Mouse (Mus musculus) liver, embryonic 14.5 days (tissue): ENCODE results near the gene Rps19bp1. TPM values are rescaled to one million over a fixed set of nuclear protein-coding genes. Genes with fewer than 3 reads are reported as not detected.
A peak's percentile ranks its signal among the peaks of the same experiment; 100 is the strongest.

Experiments used
- ATAC-seq: fragments of 200-750 bp; cut with Nextera tagmentation; 2 replicates; pipeline ENCODE4 v1.8.0; 2017; ENCODE audit warnings: moderate number of reproducible peaks, mild to moderate bottlenecking, moderate library complexity; ENCODE audit not compliant: insufficient read depth
- DNase-seq, 3 experiments: peaks; one replicate each; pipeline ENCODE4 v3.0.0-alpha.2; 2012 to 2013; ENCODE audit warnings: low read depth in 3 of 3, low spot score in 3 of 3
- H3K27ac ChIP-seq: fragments of 300-500 bp; sonication (generic); 2 replicates; pipeline ENCODE4 v1.5.1; 2014; ENCODE audit warnings: moderate library complexity, mild to moderate bottlenecking, control low read depth, inconsistent platforms
- H3K27me3 ChIP-seq: fragments of 300-500 bp; sonication (generic); 2 replicates; pipeline ENCODE4 v1.6.1; 2014; ENCODE audit warnings: mild to moderate bottlenecking, low read length, moderate library complexity; ENCODE audit not compliant: control insufficient read depth, insufficient read depth
- H3K36me3 ChIP-seq: fragments of 300-500 bp; sonication (generic); replicated peaks from 2 replicates; pipeline ENCODE4 v1.6.1; 2014; ENCODE audit warnings: low read depth; ENCODE audit not compliant: control insufficient read depth, insufficient read depth
- H3K4me1 ChIP-seq, 2 experiments: fragments of 200-500 bp in 1 of 2; fragments of 300-500 bp in 1 of 2; sonication (generic) in 1 of 2; replicated peaks; 2 replicates each; pipeline ENCODE4 v1.6.1; 2012 to 2014; ENCODE audit warnings: antibody characterized with exemption in 1 of 2, inconsistent platforms in 1 of 2, low read length in 1 of 2; ENCODE audit not compliant: control insufficient read depth in 2 of 2, insufficient read depth in 2 of 2
- H3K4me2 ChIP-seq: fragments of 300-500 bp; sonication (generic); 2 replicates; pipeline ENCODE4 v1.6.1; 2014; ENCODE audit warnings: low read depth, mild to moderate bottlenecking, control low read depth, moderate library complexity
- H3K4me3 ChIP-seq, 2 experiments: fragments of 200-500 bp in 1 of 2; fragments of 300-500 bp in 1 of 2; sonication (generic) in 1 of 2; 2 replicates each; pipeline ENCODE4 v1.5.1; 2012 to 2014; ENCODE audit warnings: low read depth in 2 of 2, low read length in 2 of 2, mild to moderate bottlenecking in 2 of 2, control low read depth in 1 of 2, inconsistent platforms in 1 of 2, moderate library complexity in 1 of 2; ENCODE audit not compliant: insufficient read depth in 1 of 2
- H3K9ac ChIP-seq: fragments of 300-500 bp; sonication (generic); replicated peaks from 2 replicates; pipeline ENCODE4 v1.6.1; 2014; ENCODE audit warnings: mild to moderate bottlenecking, control low read depth, moderate library complexity
- H3K9me3 ChIP-seq: fragments of 300-500 bp; sonication (generic); 2 replicates; pipeline ENCODE4 v1.6.1; 2016; ENCODE audit warnings: low read length, mixed read lengths; ENCODE audit not compliant: control insufficient read depth
- CTCF ChIP-seq: IDR thresholded peaks from 2 replicates; pipeline ENCODE4 v1.5.1; 2016; ENCODE audit warnings: antibody characterized with exemption, low read depth, control low read depth
- EP300 ChIP-seq: IDR thresholded peaks from 2 replicates; pipeline ENCODE4 v1.6.1; 2016; ENCODE audit warnings: antibody characterized with exemption, low read depth
- WGBS: fragments of 180-500 bp; shearing (Covaris S2); extraction: QIAGEN DNeasy Blood & Tissue Kit; methylation state at CpG from one replicate; pipeline ENCODE4 v1.1.7; 2014; ENCODE audit not compliant: insufficient replicate concordance; 5-methylcytosine and 5-hydroxymethylcytosine counted together
- polyA plus RNA-seq, 2 experiments: library from polyadenylated mRNA; depleted of rRNA in 1 of 2; stranded (reverse) in 1 of 2; unstranded in 1 of 2; fragments of >200 nt; fragmentation: Nextera tagmentation in 1 of 2; extraction: Ambion mirVana in 1 of 2; gene quantifications; 2 replicates each; pipeline versions ENCODE4 v1.2.1 to v1.2.3; 2012 to 2014

Rps19bp1 gene
- polyA plus RNA-seq, 2 experiments = 25.6 to 30.0 TPM

GRCm38 (mm10) chr15:80289436-80289835 is 25.3 kb upstream of the Rps19bp1 start:
- H3K4me3 ChIP-seq = no peak overlapping the region
- no peak overlapping the region for H3K9ac ChIP-seq
- WGBS = 6% methylated on average over 10 of the region's 10 CpGs
- ATAC-seq = no peak; the same call in 1 of the 2 replicates
- H3K27ac ChIP-seq = no peak overlapping the region
- H3K4me2 ChIP-seq = no peak overlapping the region
- H3K9me3 ChIP-seq = no peaks in the 10 kb centered on the region
- H3K4me1 ChIP-seq = no peaks in the 10 kb centered on the region
- no peak for TF ChIP-seq EP300
- TF ChIP-seq CTCF = peak; percentile 79
- H3K27me3 ChIP-seq = peaks cover 46% of the 10 kb centered on the region
- H3K36me3 ChIP-seq = no peaks in the 10 kb centered on the region
- DNase-seq = peak; percentile 47 to 61 (median 50)

- peaks cover 46% of the 10 kb centered on the region for H3K27me3 ChIP-seq
- H3K4me1 ChIP-seq = no peaks in the 10 kb centered on the region
- H3K4me3 ChIP-seq = no peak overlapping the region
- 6% methylated on average over 23 of the region's 23 CpGs for WGBS
- no peak for TF ChIP-seq EP300
- TF ChIP-seq CTCF = no peak
- no peaks in the 10 kb centered on the region for H3K9me3 ChIP-seq
- no peaks in the 10 kb centered on the region for H3K36me3 ChIP-seq
- no peak overlapping the region for H3K27ac ChIP-seq
- no peak overlapping the region for H3K9ac ChIP-seq
- ATAC-seq (no peak), DNase-seq (no peak)
- H3K4me2 ChIP-seq = no peak overlapping the region
Observed at GRCm38 (mm10) chr15:80288036-80288435, 23.9 kb upstream of the Rps19bp1 start.

DNA sequence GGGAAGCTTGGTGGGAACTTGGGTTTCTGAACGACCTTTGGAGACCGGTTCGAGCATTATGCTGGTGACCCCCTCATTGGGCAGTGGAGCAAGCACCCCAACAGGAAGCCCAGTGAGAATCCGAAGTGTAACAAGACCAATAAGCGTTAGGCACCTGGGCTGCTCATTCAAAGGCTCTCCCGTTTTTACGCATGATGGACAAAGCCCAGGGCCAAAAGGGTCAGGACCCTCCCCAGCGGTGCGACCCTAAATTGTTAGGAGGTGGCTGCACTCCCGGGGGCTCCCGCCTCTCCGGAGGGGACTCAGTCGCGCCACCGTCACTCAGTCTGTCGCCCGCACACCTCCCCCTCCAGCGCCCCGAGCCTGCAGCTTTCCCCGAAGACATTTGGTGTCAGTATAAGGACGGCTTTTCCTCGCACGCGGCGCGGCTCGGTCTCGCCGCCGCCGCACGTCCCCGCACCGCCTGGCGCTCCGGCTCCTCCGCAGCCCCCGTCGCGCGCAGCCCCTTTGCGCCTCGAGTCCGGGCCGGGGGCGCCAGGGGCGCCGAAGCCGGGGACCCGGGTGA is 22.8 kb upstream of the Rps19bp1 start, which contains the start of gene Cacna1i:
Gene Cacna1i, plus strand, starts transcription at position 388 of the 565 bp plus-strand sequence.
- DNase-seq = no peak
- no peak within 1 kb of the TSS for H3K9ac ChIP-seq
- no peaks in the 10 kb centered on the region for H3K4me1 ChIP-seq
- no peaks in the 10 kb centered on the region for H3K9me3 ChIP-seq
- no peaks in the 10 kb centered on the region for H3K36me3 ChIP-seq
- no peak for ATAC-seq
- no peak within 1 kb of the TSS for H3K4me2 ChIP-seq
- no peak within 1 kb of the TSS for H3K27ac ChIP-seq
- H3K27me3 ChIP-seq = peaks cover 46% of the 10 kb centered on the region
- H3K4me3 ChIP-seq = no peak within 1 kb of the TSS
- TF ChIP-seq EP300 (no peak), CTCF (no peak)
- WGBS = 3% methylated on average over 48 of the region's 50 CpGs

- ATAC-seq = no peak
- 15% methylated on average over 6 of the region's 6 CpGs for WGBS
Observed at GRCm38 (mm10) chr15:80280646-80281045, 16.5 kb upstream of the Rps19bp1 start.

DNA sequence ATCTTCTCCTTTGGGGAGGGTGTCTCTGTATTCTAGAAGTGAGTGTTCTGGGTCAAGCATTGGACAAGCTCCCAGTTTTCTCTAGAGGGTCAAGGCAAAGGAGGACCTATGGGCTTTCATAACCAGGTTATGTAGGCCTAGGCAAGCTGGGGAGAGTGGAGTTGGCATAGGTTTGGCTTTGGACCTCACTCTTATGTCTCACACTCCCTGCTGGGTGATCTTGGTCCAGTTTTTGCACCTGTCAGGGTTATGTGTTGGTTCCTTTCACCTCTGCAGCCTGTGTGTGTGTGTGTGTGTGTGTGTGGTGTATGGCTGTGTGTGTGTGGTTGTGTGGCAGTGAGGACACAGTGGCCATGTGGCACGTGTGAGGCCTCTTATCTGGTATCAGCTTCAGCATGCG is 14.9 kb upstream of the Rps19bp1 start:
- TF ChIP-seq EP300 (no peak), CTCF (no peak)
- ATAC-seq (no peak), DNase-seq (no peak)
- Histone ChIP-seq H3K27me3 (no peaks in the 10 kb centered on the region; the same call in 1 of the 2 replicates), H3K4me2 (no peak overlapping the region), H3K4me1 (no peaks in the 10 kb centered on the region), H3K9ac (no peak overlapping the region), H3K9me3 (no peaks in the 10 kb centered on the region), H3K36me3 (no peaks in the 10 kb centered on the region), H3K27ac (no peak overlapping the region), H3K4me3 (no peak overlapping the region)
- 67% methylated on average over 2 of the region's 2 CpGs for WGBS

More at GRCm38 (mm10) chr15:80280646-80281045, 16.5 kb upstream of the Rps19bp1 start:
- Histone ChIP-seq H3K4me3 (no peak overlapping the region), H3K9ac (no peak overlapping the region), H3K4me1 (no peaks in the 10 kb centered on the region), H3K27me3 (peaks cover 9% of the 10 kb centered on the region), H3K4me2 (no peak overlapping the region), H3K27ac (no peak overlapping the region), H3K36me3 (no peaks in the 10 kb centered on the region), H3K9me3 (no peaks in the 10 kb centered on the region)
- DNase-seq = peak in 1 of 3 experiments; percentile 30
- TF ChIP-seq CTCF (peak; percentile 87), EP300 (no peak)
